Mouse (Mus musculus): ENCODE measurements around the gene Elmod3. TPM values are rescaled to one million over a fixed set of nuclear protein-coding genes. Genes with fewer than 3 reads are reported as not detected.
"Not testable (repeated sequence)": the region's sequence is repeated elsewhere in the genome, so short reads cannot be mapped to it uniquely, and the experiment has no call there.

Gene Elmod3
- polyA plus RNA-seq, 1 experiment from 2014 or later: 15.6 TPM

DNA sequence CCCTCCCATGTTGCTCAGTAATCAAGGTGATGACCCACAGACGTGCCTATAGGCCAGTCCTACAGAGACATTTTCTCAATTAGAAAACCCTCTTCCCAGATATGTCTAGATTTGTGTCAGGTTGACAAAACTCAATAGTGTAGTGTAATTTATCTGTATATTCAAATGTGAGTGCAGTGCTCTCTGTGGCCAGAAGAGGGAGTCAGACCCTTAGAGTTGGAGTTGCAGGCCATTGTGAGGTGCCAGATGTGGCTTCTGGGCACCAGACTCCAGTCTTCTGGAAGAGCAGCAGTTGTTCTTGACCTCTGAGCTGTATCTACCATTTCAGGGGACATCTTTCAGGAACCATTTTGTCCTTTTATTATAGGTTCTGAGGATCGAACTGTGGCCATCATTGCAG lies 51.1 kb downstream of the Elmod3 start:
- peaks cover 39% of the 10 kb centered on the region for H3K4me1 ChIP-seq (ENCODE audit: control insufficient read depth, insufficient read depth, low read length)
- H3K9me3 ChIP-seq (ENCODE audit: control insufficient read depth, low read length): no peaks in the 10 kb centered on the region
- H3K27me3 ChIP-seq (replicated peaks; ENCODE audit: control insufficient read depth, insufficient read depth, low read length): no peaks in the 10 kb centered on the region
- 93% methylated on average over 2 of the region's 2 CpGs for WGBS
- ATAC-seq: no peak
- no peaks in the 10 kb centered on the region for H3K36me3 ChIP-seq (ENCODE audit: control insufficient read depth, insufficient read depth, low read length)
- no peak overlapping the region for H3K9ac ChIP-seq (ENCODE audit: low read depth, low read length)
- no peak overlapping the region for H3K4me3 ChIP-seq (ENCODE audit: low read length)
- H3K4me2 ChIP-seq (ENCODE audit: low read depth, low read length): no peak overlapping the region
- no peak overlapping the region for H3K27ac ChIP-seq (ENCODE audit: low read length)

DNA sequence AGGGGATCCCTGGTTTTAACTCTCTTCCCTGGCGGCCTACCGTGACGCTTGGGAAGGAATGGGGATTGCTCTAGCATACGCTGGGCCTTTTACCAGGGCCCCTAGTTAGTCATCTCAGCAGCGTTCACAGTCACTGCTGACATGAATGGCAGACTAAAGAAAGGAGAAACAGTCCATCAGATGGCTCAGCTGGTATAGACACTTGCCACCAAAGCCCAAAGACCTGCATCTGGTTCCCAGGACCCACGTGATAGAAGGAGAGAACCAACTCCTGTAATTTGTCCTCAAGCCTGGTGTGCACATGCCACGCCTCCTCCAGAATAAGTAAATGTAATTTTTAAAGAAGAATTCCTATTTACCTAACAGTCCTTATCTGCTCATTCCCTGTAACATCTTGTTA lies 52.8 kb downstream of the Elmod3 start:
- H3K27me3 ChIP-seq (replicated peaks; ENCODE audit: control insufficient read depth, insufficient read depth, low read length): no peaks in the 10 kb centered on the region
- H3K9ac ChIP-seq (ENCODE audit: low read depth, low read length): no peak overlapping the region
- no peak overlapping the region for H3K27ac ChIP-seq (ENCODE audit: low read length)
- H3K9me3 ChIP-seq (ENCODE audit: control insufficient read depth, low read length): no peaks in the 10 kb centered on the region
- H3K4me2 ChIP-seq (ENCODE audit: low read depth, low read length): no peak overlapping the region
- H3K4me3 ChIP-seq (ENCODE audit: low read length): no peak overlapping the region
- H3K4me1 ChIP-seq (ENCODE audit: control insufficient read depth, insufficient read depth, low read length): peaks cover 25% of the 10 kb centered on the region
- 70% methylated on average over 7 of the region's 7 CpGs for WGBS
- H3K36me3 ChIP-seq (ENCODE audit: control insufficient read depth, insufficient read depth, low read length): no peaks in the 10 kb centered on the region
- ATAC-seq: no peak

DNA sequence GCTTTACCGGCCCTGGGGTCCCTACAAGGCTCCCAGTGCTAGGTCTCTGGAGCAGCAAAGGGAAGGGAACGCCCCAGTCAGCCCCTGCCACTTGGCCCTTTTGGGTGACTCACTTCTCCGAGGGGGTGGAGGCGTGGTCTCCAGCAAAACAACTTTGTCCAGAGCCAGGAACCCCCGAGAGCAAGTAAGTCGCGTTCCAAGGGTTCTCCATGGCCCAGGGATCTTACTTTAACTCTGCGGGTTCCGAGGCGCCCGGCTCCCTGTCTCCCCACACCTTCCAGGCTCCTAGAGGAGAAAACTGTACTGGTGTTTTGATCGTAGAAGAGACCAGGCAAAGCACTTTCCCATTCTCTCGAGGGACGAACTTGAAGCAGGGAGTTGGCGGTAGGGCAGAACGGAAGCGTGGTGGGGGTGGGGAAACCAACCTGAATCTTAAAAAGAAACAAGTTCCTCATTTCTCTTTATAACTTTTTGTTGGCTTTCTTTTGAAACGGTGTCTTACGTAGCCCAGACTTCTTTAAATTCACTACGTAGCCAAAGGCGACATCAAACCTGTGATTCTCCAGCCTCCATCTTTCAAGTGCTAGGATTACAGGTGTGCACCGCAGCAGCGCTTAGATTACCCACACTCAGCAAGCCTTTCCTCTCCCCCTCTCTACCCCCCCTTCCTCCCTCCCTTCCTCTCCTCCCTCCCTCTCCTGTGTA lies 53.8 kb downstream of the Elmod3 start, which contains the start of gene Capg:
Gene Capg (plus strand): TSS at position 109 of the 705 bp plus-strand sequence.
- WGBS: 11% methylated on average over 23 of the region's 23 CpGs
- H3K27ac ChIP-seq (ENCODE audit: low read length): peak within 1 kb of the TSS; percentile 29; the same call in 1 of the 2 replicates
- H3K4me3 ChIP-seq (ENCODE audit: low read length): peak within 1 kb of the TSS; percentile 43
- H3K27me3 ChIP-seq (replicated peaks; ENCODE audit: control insufficient read depth, insufficient read depth, low read length): no peaks in the 10 kb centered on the region
- H3K36me3 ChIP-seq (ENCODE audit: control insufficient read depth, insufficient read depth, low read length): no peaks in the 10 kb centered on the region
- ATAC-seq: peak; percentile 48
- H3K4me1 ChIP-seq (ENCODE audit: control insufficient read depth, insufficient read depth, low read length): peaks cover 16% of the 10 kb centered on the region
- H3K4me2 ChIP-seq (ENCODE audit: low read depth, low read length): peak within 1 kb of the TSS; percentile 63
- H3K9ac ChIP-seq (ENCODE audit: low read depth, low read length): peak within 1 kb of the TSS; percentile 69
- H3K9me3 ChIP-seq (ENCODE audit: control insufficient read depth, low read length): no peaks in the 10 kb centered on the region

DNA sequence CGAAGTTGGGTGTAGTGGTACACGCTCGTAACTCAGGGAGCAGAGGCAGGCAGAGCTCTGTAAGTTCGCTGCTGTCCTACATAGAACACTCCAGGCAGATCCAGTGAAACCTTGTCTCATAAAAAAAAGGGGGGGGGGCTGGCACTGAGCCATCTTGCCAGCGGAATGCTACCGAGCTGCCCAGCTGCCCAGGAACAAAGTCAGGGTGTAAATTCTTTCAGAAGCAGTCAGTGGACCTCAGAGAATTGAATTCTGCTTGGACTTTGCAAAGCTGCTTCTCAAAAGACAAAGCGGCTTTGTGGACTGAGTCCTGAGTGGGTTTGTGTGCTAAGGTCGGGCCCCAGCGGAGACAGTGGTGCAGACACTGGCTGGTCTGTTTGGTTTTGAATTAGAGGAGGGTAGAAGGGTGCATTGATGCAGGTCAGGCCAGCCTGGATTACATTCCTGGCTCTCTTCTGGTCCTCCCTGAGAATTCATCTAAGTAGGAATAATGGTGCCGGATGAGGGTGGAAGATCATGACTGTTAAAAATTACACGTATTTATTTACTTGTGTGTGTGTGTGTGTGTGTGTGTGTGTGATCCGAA lies 54.9 kb downstream of the Elmod3 start:
- no peak overlapping the region for H3K9ac ChIP-seq (ENCODE audit: low read depth, low read length)
- peaks cover 8% of the 10 kb centered on the region; the same call in 1 of the 2 replicates for H3K4me1 ChIP-seq (ENCODE audit: control insufficient read depth, insufficient read depth, low read length)
- ATAC-seq: no peak
- H3K4me2 ChIP-seq (ENCODE audit: low read depth, low read length): no peak overlapping the region
- no peak overlapping the region for H3K4me3 ChIP-seq (ENCODE audit: low read length)
- no peaks in the 10 kb centered on the region for H3K9me3 ChIP-seq (ENCODE audit: control insufficient read depth, low read length)
- H3K27me3 ChIP-seq (replicated peaks; ENCODE audit: control insufficient read depth, insufficient read depth, low read length): no peaks in the 10 kb centered on the region
- no peaks in the 10 kb centered on the region for H3K36me3 ChIP-seq (ENCODE audit: control insufficient read depth, insufficient read depth, low read length)
- H3K27ac ChIP-seq (ENCODE audit: low read length): no peak overlapping the region
- 74% methylated on average over 12 of the region's 12 CpGs for WGBS

DNA sequence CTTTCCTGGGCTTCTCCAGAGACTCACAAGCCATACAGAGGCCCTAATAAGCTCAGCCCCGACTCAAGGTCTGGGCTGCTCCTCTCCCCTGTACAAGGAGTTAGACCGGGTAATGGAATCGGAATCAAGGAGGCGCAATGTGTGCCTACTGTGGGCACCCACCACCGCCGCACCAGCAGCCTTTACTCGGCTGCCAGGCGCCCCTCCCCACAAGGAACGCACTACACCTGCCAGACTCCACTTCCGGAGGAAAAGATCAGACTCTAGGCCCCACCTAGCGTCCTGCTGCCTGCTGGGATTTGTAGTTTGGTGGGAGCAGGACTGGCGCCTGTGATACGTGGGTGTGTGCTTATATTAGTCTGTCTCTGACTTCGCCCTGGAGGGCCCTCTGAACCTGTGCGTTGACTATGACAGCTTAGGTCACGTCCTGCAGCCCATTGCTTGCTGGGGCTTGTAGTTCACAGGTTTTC lies 59.6 kb downstream of the Elmod3 start:
- H3K4me2 ChIP-seq (ENCODE audit: low read depth, low read length): peak overlapping the region; percentile 53
- no peaks in the 10 kb centered on the region for H3K27me3 ChIP-seq (replicated peaks; ENCODE audit: control insufficient read depth, insufficient read depth, low read length)
- ATAC-seq: peak; percentile 99
- no peaks in the 10 kb centered on the region for H3K36me3 ChIP-seq (ENCODE audit: control insufficient read depth, insufficient read depth, low read length)
- H3K27ac ChIP-seq (ENCODE audit: low read length): no peak overlapping the region; the same call in 1 of the 2 replicates
- WGBS: under 1% methylated on average over 16 of the region's 16 CpGs
- no peaks in the 10 kb centered on the region for H3K9me3 ChIP-seq (ENCODE audit: control insufficient read depth, low read length)
- H3K4me3 ChIP-seq (ENCODE audit: low read length): peak overlapping the region; percentile 60
- H3K4me1 ChIP-seq (ENCODE audit: control insufficient read depth, insufficient read depth, low read length): no peaks in the 10 kb centered on the region
- H3K9ac ChIP-seq (ENCODE audit: low read depth, low read length): peak overlapping the region; percentile 69

DNA sequence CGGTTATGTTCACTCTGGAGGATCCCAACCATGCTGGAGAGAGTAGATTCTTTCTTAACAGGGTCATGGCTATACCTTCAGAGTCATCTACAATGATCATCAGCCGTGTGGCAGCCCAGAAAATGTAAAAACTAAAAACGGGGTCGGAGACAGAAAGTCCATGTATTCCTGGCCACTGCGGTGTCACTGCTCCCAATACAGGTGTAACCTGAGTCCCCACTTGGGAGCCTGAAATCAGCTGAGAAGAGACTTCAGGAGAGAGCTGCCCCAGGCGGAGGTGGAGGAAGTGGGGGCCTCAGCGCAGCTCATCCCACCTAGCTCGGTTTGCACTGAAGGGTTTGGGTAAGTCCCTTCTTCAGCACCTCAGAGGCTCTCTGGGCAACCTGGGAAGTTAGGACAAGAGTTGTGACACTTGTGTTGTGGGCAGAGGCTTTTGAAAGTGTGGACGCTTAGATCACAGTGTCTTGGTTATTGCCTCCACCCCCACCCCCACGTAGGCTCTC lies 60.2 kb downstream of the Elmod3 start:
- Histone ChIP-seq H3K27ac (ENCODE audit: low read length) (no peak overlapping the region; the same call in 1 of the 2 replicates), H3K27me3 (replicated peaks; ENCODE audit: control insufficient read depth, insufficient read depth, low read length) (no peaks in the 10 kb centered on the region), H3K9ac (ENCODE audit: low read depth, low read length) (peak overlapping the region; percentile 69), H3K9me3 (ENCODE audit: control insufficient read depth, low read length) (no peaks in the 10 kb centered on the region), H3K4me2 (ENCODE audit: low read depth, low read length) (peak overlapping the region; percentile 53), H3K4me1 (ENCODE audit: control insufficient read depth, insufficient read depth, low read length) (no peaks in the 10 kb centered on the region), H3K4me3 (ENCODE audit: low read length) (peak overlapping the region; percentile 60), H3K36me3 (ENCODE audit: control insufficient read depth, insufficient read depth, low read length) (no peaks in the 10 kb centered on the region)
- ATAC-seq: no peak; the same call in 1 of the 2 replicates
- WGBS: 50% methylated on average over 10 of the region's 10 CpGs

DNA sequence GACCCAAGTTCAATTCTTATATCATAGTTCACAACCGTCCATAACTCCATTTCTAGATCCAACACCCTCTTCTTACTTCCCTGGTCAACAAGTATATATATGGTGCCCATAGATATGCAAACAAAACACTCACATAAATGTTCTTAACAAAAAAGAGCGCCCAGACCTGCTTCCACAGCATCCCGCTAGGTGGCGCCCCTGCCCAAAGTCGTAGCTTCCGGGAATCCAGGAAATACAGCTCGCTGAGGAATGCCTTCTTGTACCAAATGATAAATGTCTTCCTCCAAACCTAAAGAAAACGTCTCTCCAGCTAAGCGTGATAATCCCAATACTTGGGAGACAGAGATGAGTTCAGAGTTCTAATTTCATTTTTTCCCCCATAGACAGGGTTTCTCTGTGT lies 63.0 kb downstream of the Elmod3 start:
- Histone ChIP-seq H3K4me2 (ENCODE audit: low read depth, low read length) (peak overlapping the region; percentile 13), H3K36me3 (ENCODE audit: control insufficient read depth, insufficient read depth, low read length) (no peaks in the 10 kb centered on the region), H3K4me1 (ENCODE audit: control insufficient read depth, insufficient read depth, low read length) (no peaks in the 10 kb centered on the region), H3K4me3 (ENCODE audit: low read length) (no peak overlapping the region), H3K9me3 (ENCODE audit: control insufficient read depth, low read length) (no peaks in the 10 kb centered on the region), H3K27me3 (replicated peaks; ENCODE audit: control insufficient read depth, insufficient read depth, low read length) (no peaks in the 10 kb centered on the region), H3K27ac (ENCODE audit: low read length) (no peak overlapping the region), H3K9ac (ENCODE audit: low read depth, low read length) (no peak overlapping the region)
- ATAC-seq: no peak
- 6% methylated on average over 9 of the region's 9 CpGs for WGBS

DNA sequence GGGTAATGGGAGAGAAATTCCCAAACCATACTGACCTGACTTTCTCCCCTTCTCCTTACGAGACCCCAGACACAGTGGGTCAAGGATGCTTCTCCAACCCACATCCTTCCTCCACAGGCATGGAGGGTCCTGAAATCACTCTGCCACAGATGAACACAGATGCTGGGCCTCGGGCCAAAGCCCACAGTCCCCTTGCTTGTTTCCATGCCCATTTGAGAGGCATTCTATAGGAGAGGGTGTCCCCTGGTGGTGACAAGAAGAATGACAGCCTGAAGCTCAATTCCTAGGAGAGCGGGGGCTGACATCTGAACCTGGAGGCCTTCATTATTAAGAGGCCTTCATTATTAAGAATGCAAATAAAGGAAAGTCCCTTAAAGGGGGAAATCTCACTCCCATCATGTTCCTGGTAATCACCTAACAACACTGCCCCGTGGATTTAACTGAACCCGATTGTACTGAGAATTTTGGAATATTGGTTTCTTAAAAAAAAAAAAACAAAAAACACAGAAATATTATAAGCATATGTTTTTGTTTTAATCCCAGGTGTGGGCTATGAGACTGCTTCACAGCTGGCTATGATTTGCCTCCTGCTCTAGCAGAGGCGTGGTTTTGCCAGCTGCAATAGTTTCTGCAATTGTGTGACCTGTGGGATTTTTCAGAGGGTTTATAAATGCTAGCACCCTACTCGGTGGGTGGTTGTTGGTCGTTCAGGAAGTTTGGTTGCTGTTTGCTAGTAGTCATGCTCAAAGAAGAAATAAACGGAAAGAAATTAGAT lies 64.0 kb downstream of the Elmod3 start:
- Histone ChIP-seq H3K27me3 (replicated peaks; ENCODE audit: control insufficient read depth, insufficient read depth, low read length) (no peaks in the 10 kb centered on the region), H3K4me2 (ENCODE audit: low read depth, low read length) (no peak overlapping the region)

DNA sequence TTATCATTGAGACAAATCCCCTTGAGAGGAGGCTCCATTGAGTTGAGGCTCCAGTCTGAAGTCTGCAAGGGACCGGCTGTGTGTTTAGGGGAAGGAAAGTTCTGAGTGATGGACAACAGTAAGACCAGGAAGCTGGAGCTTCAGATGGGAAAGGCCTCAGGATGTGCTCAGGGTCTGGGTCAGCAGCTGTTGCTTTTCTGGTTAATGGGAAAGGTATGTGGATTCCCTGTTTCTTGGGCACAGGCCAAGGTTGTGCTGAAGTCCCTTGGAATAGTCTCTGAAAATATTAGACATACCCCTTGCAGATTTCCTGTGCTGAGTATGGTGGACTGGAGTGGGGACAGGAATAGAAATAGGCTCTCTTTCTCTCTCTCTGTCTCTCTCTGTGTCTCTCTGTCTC lies 64.7 kb downstream of the Elmod3 start:
- ATAC-seq: peak; percentile 33
- not testable (repeated sequence) for H3K27me3 ChIP-seq (replicated peaks; ENCODE audit: control insufficient read depth, insufficient read depth, low read length); H3K36me3 ChIP-seq (ENCODE audit: control insufficient read depth, insufficient read depth, low read length); H3K9ac ChIP-seq (ENCODE audit: low read depth, low read length); H3K9me3 ChIP-seq (ENCODE audit: control insufficient read depth, low read length); H3K4me3 ChIP-seq (ENCODE audit: low read length); H3K4me1 ChIP-seq (ENCODE audit: control insufficient read depth, insufficient read depth, low read length); H3K27ac ChIP-seq (ENCODE audit: low read length); H3K4me2 ChIP-seq (ENCODE audit: low read depth, low read length)
- 21% methylated on average over 1 of the region's 1 CpGs for WGBS

More for the DNA sequence above, 64.0 kb downstream of the Elmod3 start:
- no peak for ATAC-seq
- H3K27ac ChIP-seq (ENCODE audit: low read length): no peak overlapping the region
- H3K9me3 ChIP-seq (ENCODE audit: control insufficient read depth, low read length): no peaks in the 10 kb centered on the region
- no peak overlapping the region for H3K9ac ChIP-seq (ENCODE audit: low read depth, low read length)
- no peaks in the 10 kb centered on the region for H3K36me3 ChIP-seq (ENCODE audit: control insufficient read depth, insufficient read depth, low read length)
- WGBS: 43% methylated on average over 9 of the region's 9 CpGs
- no peaks in the 10 kb centered on the region for H3K4me1 ChIP-seq (ENCODE audit: control insufficient read depth, insufficient read depth, low read length)
- no peak overlapping the region for H3K4me3 ChIP-seq (ENCODE audit: low read length)
